Mouse (Mus musculus): ENCODE results near the gene Sowaha.

Sowaha gene

GRCm38 (mm10) chr11:53505026-53505663, 25.1 kb upstream of the Sowaha start:
- no peak for DNase-seq (ENCODE audit: low read depth)

- DNase-seq (ENCODE audit: low read depth), result no peak
Measured at GRCm38 (mm10) chr11:53504376-53504775, 24.3 kb upstream of the Sowaha start.

- no peak for DNase-seq (ENCODE audit: low read depth)
Measured at GRCm38 (mm10) chr11:53503738-53504137, 23.7 kb upstream of the Sowaha start.

- DNase-seq (ENCODE audit: low read depth), result no peak
Measured at GRCm38 (mm10) chr11:53502039-53502765, 22.1 kb upstream of the Sowaha start.

- no peak for DNase-seq (ENCODE audit: low read depth)
Measured at GRCm38 (mm10) chr11:53500569-53500968, 20.5 kb upstream of the Sowaha start.

- DNase-seq (ENCODE audit: low read depth), result no peak
Measured at GRCm38 (mm10) chr11:53496946-53497345, 16.9 kb upstream of the Sowaha start.

- DNase-seq (ENCODE audit: low read depth), result no peak
Measured at GRCm38 (mm10) chr11:53495417-53495816, 15.3 kb upstream of the Sowaha start.

- DNase-seq (ENCODE audit: low read depth), result no peak
Measured at GRCm38 (mm10) chr11:53493243-53493955, 13.3 kb upstream of the Sowaha start.

- no peak for DNase-seq (ENCODE audit: low read depth)
Measured at GRCm38 (mm10) chr11:53491954-53492401, 11.9 kb upstream of the Sowaha start.

- no peak for DNase-seq (ENCODE audit: low read depth)
Measured at GRCm38 (mm10) chr11:53489421-53489820, 9.3 kb upstream of the Sowaha start.

GRCm38 (mm10) chr11:53489007-53489406, 8.9 kb upstream of the Sowaha start:
- DNase-seq (ENCODE audit: low read depth), result no peak

- no peak for DNase-seq (ENCODE audit: low read depth)
Measured at GRCm38 (mm10) chr11:53486822-53487594, 6.9 kb upstream of the Sowaha start.

- DNase-seq (ENCODE audit: low read depth), result no peak
Measured at GRCm38 (mm10) chr11:53486351-53486750, 6.3 kb upstream of the Sowaha start.

GRCm38 (mm10) chr11:53485719-53486118, 5.6 kb upstream of the Sowaha start:
- no peak for DNase-seq (ENCODE audit: low read depth)

GRCm38 (mm10) chr11:53483159-53483891, 3.3 kb upstream of the Sowaha start:
- no peak for DNase-seq (ENCODE audit: low read depth)

- DNase-seq (ENCODE audit: low read depth), result no peak
Measured at GRCm38 (mm10) chr11:53481088-53481730, 1.1 kb upstream of the Sowaha start.

- no peak for DNase-seq (ENCODE audit: low read depth)
Measured at GRCm38 (mm10) chr11:53479171-53479782, 797 bp downstream of the Sowaha start.

GRCm38 (mm10) chr11:53478383-53479170, 1.5 kb downstream of the Sowaha start:
- DNase-seq (ENCODE audit: low read depth), result no peak

- no peak for DNase-seq (ENCODE audit: low read depth)
Measured at GRCm38 (mm10) chr11:53477833-53478232, 2.2 kb downstream of the Sowaha start.

- no peak for DNase-seq (ENCODE audit: low read depth)
Measured at GRCm38 (mm10) chr11:53475620-53476019, 4.5 kb downstream of the Sowaha start.
